Mouse (Mus musculus): Measurements from ENCODE around the gene Cdk2ap2. TPM values are rescaled to one million over a fixed set of nuclear protein-coding genes. Genes with fewer than 3 reads are reported as not detected.

Cdk2ap2 gene
- total RNA-seq, 2 experiments from 2014 or later = 44.8 to 126 TPM

DNA sequence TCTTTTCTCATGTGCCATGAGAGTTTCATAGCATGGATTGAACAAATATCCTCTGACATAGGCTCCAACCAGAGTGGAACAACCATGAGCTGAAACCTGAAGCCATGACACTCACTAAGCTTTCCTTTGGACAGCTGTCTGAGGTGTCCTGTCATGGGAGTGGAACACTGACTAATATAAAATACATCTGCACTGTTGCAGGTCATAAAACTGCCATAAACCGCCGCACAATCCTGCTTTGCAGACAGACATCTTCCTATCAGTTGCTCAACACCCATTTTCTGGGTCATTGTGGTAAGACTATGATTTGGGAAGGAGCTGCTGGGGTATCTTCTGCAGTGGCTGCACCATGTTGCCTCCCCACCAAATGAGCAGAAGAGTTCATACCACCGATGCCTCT, 4.2 kb upstream of the Cdk2ap2 start:
- ATAC-seq (replicated peaks; ENCODE audit: poor library complexity) = peak; percentile 6

DNA sequence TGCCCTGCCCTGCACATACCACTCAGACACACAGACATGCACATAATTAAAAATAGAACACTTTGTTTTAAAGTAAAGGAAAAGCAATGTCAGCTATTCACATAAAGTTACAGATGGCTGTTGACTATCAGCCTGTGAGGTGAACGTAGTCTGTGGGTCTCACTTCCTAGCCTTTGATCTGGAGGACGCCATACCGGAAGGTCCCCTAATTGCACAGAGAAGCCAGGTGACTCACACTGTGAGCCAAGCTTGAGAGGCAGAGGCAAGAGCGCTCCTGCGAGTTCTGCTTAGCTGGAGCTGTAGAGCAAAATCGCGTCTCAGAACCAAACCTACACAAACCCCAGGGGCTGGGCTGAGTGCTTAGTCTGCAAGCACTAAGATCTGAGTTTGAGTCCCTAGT, 3.2 kb upstream of the Cdk2ap2 start:
- no peak for ATAC-seq (replicated peaks; ENCODE audit: poor library complexity)

DNA sequence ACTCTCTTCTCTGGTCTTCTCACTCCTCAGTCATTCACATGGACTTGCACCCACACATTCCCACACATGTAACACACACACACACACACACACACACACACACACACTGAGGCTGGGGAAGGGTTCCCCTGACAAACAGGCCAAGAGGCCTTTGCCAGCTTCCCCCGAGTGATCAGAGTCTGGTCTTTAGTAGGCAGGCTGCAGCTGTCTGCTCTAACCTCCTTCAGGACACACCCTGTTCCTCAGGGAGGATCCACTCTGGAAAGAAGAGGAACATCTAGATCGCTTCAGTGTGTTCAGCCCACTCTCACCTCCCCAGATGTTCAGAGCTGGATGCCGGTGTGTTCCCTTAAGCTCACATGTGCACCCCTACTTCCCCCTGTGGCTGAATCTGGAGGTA, 2.6 kb upstream of the Cdk2ap2 start:
- ATAC-seq (replicated peaks; ENCODE audit: poor library complexity) = no peak

DNA sequence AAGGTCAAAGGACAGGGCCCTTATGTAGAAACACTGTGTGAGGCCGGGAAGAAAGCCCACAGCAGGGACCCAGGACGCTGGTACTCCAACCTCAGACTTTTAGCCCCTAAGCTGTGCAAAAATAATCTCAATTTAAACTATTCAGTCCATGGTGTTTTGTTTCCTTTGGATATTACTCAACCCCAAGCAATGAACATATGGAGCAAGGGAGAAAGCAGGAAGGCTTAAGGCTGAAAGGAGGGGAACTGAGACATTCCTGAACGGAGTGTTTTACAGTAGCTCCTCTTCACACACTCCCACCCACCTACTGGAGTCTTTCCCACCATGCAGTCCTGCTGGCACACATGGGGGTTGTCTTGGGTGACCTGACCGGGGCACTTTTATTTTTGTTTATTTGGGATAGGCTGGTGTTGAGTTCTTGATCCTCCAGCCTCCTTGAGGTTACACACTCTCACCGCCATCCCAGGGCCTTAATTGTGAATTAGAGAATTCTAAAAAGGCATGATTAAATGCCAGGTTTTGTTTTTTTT, 2.1 kb upstream of the Cdk2ap2 start:
- no peak for ATAC-seq (replicated peaks; ENCODE audit: poor library complexity)

DNA sequence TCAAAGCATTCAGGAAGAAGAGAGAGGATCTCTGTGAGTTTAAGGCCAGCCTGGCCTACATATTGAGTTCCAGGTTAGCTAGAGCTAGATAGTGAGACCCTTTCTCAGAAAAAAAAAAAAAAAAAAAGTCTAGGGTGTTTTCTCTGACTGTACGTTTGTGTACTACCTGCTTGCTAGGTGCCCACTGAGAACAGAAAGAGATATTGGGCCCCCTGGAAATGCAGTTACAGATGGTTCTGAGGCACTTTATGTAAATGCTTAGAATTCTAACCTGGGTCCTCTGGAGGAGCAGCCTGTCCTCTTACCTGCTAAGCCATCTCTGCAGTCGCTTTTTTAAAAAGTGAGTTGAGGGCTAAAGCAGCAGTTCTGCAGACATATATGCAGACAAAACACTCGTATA, 1.2 kb upstream of the Cdk2ap2 start:
- ATAC-seq (replicated peaks; ENCODE audit: poor library complexity) = no peak

DNA sequence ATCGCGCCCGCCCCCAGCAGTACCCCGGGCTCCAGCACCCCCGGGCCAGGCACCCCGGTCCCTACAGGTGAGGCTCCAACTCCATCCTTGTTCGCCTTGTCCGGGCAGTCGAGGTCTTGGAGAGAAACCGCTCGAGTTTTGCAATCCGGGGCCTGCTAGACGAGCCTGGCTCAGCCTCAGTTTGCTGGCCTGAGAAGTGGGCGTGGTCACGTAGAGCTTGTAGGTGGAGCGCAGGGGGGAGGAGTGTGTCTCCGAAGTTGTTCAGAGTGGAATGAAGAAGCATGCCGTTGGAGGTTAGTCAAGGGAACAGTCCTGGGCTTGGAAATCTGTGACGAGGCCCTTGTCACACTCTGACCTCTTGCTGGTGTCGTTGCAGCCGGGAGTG, 451 bp downstream of the Cdk2ap2 start:
- ATAC-seq (replicated peaks; ENCODE audit: poor library complexity) = peak; percentile 41

DNA sequence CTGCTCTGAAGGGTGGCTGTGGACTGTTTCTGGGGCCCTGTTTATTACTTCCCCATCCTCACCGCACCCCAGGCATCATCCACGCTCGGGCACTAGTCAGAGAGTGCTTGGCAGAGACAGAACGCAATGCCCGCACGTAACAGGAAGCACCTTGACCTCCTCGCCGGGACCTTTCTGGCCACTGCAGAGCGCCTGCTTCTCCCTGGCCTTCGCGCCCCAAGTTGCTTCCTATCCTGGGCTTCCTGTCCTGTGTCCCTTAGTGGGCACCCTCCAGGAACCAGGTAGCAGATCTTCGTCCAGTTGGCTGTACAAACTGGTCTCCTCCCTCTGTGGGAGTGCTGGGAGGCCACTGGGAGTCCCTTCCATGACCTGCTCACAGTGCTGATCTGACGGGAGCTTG, 1.4 kb downstream of the Cdk2ap2 start:
- no peak for ATAC-seq (replicated peaks; ENCODE audit: poor library complexity)

DNA sequence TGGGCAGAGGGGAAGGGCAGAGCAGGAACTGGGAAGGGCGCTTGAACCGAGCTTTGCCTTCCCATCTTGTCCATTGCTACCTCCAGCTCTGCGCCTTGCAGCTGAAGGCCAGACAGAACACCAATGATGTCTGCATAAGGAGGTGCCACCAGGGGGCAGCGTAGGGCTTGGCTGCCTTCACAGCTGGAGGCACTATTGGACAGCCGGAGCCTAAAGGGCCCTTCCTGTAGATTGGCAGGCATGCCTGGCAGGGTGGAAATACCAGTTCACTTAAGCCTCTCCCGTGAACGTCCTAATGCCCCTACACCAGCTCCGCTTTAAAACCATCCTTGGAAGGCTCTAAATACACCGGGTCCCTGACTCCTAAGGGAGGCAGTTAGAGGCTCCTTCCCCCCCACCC, 2.1 kb downstream of the Cdk2ap2 start:
- ATAC-seq (replicated peaks; ENCODE audit: poor library complexity) = peak; percentile 56

DNA sequence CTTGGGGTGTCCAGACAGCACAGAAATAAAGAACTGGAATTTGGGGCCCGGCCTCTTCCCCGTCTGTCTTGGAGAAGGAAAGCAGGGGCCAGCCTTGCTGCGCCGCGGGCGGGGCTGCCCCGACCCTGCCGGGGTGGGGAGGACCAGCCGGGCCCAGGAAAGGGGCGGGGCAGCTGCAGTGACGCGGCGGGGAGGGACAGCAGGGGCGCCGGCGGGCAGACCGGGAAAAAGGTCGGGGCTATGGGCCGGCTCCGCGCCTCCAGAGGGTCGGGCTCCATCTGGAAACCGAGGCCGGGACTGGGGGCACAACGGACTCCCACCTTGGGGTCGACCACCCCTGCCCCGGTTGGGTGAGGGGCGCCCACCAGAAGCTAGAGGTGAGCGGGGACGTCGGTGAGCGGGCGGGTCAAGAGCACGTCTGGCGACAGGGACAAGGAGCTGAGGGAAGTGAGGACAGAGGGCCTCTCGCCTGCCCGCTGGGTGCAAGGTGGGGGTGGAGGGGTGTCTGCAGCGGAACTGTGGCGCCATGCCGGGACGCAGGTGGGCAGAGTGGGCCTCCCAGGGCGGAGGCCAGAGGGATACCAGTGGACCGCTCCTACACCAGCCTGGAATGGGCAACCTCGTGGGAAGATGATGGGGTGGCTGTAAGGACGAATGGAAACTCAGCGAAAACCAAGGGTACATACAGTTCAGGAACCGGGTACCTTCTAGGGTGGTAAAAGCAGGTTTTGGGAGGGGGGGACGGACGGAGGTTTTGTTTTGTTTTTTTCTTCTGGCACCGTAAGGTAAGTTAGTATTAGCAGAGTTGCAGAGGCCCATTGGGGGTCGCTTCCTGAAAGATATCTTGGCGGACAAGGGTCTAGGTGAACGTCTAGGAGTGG, 3.1 kb downstream of the Cdk2ap2 start, which contains the start of gene Pitpnm1:
TSS of gene Pitpnm1 (plus strand) at position 162 of the 881 bp plus-strand sequence.
- no peak for ATAC-seq (replicated peaks; ENCODE audit: poor library complexity)

DNA sequence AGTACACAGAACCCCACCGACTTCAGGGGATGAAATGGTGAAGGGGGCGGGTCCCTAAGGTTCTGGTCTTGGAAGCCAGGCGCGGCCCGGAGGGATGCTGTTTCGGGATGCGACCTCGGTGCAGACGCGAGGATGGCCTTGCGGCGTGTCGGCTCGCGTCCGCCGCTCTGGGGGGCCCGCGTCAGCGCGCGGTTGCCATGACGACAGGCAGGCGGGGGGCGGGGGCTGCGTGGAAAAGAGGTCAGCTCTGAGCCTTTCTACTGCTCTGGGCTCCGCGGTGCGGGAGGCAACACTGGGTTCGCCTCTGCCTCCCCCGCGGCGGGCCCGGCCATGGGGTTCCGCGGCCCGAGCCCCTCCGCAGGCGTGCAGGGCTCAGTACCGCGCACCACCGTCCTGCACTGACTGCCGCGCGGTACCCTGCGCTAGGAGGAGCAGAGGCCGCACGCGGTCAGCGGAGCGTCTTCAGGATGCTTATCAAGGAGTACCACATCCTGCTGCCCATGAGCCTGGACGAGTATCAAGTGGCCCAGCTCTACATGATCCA, 3.8 kb downstream of the Cdk2ap2 start:
- ATAC-seq (replicated peaks; ENCODE audit: poor library complexity) = no peak

DNA sequence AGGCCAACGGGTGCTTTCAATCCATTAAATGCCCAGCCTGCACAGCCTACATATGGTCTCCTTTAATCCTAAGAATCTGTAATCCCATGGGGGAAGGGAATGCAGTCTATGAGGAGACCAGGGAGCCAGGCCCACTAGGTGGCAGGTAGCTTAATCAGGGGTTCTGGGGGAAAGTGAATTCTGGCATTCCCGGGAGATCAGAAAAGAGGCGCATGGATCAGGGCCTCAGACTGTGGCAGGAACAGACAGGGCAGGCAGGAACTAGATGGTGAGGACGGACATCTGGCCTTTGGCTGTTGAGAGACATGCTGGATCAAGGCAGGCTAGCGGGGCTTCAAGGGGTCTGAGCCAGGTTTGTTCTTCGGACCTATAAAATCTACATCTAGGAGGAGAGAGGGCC, 4.5 kb downstream of the Cdk2ap2 start:
- no peak for ATAC-seq (replicated peaks; ENCODE audit: poor library complexity)

DNA sequence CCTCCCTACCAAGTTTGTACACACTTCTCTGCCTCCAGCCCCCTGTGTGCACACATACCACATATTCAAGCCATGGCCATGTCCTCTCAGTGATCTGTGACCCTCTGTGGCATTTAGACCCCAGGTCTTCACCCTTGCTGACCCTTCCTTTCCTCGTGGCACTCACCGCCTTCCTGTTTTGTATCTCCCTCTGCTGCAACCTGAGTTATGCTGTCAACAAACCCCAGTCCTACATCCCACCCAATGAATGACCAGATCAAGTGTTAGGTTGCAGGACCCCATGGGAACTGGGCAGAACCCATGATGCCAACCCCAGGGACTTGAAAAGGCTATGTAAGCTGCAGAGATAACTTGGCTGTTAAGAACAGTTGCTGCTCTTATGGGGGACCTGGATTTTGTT, 5.1 kb downstream of the Cdk2ap2 start:
- no peak for ATAC-seq (replicated peaks; ENCODE audit: poor library complexity)

DNA sequence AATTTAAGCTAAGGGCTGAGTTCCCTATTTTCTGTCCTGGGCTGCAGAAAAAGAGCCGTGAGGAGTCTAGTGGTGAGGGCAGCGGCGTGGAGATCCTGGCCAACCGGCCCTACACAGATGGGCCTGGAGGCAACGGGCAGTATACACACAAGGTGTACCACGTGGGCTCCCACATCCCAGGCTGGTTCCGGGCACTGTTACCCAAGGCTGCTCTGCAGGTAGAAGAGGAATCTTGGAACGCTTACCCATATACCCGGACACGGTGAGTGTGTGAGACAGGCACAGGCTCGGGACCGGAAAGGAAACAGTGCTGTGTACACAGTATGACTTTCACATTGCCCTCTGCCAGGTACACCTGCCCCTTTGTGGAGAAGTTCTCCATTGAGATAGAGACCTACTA, 5.6 kb downstream of the Cdk2ap2 start:
- ATAC-seq (replicated peaks; ENCODE audit: poor library complexity) = no peak

DNA sequence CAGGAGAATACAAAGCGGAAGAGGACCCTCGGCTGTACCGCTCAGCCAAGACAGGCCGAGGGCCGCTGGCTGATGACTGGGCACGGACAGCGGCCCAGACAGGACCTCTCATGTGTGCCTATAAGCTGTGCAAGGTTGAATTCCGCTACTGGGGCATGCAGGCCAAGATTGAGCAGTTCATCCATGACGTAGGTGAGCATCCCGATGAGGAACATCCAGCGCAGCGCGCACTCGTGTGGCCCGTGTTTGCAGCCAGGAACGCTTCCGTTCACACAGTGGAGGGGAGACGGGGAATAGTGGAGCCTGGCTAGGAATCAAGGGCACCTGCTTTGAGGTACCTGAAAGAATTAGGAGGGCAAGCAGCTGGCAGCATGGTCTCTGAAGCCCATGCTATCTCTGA, 6.3 kb downstream of the Cdk2ap2 start:
- ATAC-seq (replicated peaks; ENCODE audit: poor library complexity) = no peak

DNA sequence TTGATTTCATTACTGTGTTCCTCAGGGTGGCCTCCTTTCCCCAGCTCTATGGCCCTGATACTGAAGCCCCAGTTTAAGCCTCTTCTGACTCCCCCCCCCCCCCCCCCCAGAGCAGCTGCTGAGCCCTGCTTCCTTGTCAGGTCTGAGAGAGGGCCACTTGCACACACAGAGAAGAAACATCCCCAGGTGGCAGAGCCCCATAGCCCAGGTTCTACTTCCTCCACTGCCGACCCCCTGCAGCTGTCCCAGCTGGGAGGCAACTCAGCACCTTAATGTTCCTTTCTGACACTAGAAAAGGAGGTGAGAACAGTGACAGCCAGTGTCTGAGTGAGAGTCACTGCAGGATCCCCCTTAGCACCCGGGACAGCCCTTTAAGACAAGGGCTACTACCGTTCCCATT, 6.8 kb downstream of the Cdk2ap2 start:
- no peak for ATAC-seq (replicated peaks; ENCODE audit: poor library complexity)

DNA sequence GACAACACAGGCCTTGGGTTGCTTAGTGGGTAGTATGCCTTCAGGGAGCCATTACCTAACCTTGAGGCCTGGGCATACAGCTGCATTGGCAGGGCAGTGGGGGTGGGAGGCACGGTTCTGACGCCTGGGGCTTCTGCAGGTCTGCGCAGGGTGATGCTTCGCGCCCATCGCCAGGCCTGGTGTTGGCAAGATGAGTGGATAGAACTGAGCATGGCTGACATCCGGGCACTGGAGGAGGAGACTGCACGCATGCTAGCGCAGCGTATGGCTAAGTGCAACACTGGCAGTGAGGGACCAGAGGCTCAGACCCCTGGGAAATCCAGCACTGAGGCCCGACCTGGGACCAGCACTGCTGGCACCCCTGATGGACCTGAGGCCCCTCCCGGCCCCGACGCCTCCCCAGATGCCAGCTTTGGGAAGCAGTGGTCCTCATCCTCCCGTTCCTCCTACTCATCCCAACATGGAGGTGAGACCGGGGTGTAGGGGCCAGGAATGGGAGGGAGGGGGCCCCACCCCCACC, 7.8 kb downstream of the Cdk2ap2 start:
- ATAC-seq (replicated peaks; ENCODE audit: poor library complexity) = no peak

DNA sequence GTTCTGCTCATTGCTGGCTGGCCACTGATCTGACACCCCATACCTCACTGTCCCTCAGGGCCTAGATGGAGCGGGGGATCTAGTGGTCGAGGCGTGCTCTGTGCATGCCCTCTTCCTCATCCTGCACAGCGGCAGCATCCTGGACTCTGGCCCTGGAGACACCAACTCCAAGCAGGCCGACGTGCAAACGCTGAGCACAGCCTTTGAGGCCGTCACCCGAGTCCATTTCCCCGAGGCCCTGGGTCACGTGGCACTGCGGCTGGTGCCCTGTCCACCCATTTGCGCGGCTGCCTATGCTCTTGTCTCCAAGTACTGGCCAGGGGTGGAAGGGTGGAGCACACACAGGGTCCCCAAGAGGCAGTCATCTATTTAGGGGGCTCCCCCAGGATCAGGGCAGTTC, 9.7 kb downstream of the Cdk2ap2 start:
- no peak for ATAC-seq (replicated peaks; ENCODE audit: poor library complexity)

DNA sequence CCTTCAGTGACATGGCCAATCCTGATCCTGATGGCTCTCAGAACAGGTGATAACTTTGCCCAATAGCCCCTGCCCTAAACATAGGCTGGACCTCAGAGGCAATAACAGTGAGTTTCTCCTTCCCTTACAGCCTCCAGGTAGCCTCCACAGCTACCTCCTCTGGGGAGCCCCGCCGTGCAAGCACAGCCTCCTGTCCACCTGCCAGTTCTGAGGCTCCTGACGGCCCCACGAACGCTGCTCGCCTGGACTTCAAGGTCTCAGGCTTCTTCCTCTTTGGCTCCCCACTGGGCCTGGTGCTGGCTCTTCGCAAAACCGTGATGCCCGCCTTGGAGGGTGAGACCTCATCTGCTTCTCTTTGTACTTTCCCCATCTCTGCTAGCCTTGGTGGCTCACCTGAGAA, 11.6 kb downstream of the Cdk2ap2 start:
- no peak for ATAC-seq (replicated peaks; ENCODE audit: poor library complexity)

DNA sequence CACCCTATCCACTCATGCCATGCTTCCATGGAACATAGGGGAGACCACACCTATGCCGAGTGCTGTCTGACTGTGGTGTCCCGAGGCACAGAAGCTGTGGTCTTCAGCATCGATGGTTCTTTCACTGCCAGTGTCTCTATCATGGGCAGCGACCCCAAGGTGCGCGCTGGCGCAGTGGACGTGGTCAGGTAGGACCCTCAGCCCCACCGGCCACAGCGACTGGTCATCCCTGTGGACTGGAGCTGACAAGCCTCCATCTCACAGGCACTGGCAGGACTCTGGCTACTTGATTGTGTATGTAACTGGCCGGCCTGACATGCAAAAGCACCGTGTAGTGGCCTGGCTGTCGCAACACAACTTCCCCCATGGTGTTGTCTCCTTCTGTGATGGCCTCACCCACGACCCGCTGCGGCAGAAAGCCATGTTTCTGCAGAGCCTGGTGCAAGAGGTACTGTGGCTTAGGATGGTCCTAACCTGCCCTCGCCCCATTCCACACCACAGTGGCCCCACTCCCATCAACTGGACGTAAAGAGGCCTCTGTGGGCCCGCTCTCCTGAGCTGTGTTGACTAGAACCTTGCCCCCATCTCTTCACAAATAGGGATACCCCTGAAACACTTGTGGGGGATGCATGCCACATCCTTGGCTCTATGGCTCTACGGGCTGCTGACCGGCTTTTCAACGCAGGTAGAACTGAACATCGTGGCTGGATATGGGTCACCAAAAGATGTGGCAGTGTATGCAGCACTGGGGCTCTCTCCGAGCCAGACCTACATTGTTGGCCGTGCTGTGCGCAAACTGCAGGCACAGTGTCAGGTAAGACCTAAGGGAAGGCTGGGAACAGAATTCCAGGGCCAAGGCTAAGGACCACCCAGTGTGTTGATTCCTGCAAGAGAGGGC, 15.3 kb downstream of the Cdk2ap2 start:
- ATAC-seq (replicated peaks; ENCODE audit: poor library complexity) = 0 out of 2 replicates have a peak, but pooled peaks have one; percentile 7

DNA sequence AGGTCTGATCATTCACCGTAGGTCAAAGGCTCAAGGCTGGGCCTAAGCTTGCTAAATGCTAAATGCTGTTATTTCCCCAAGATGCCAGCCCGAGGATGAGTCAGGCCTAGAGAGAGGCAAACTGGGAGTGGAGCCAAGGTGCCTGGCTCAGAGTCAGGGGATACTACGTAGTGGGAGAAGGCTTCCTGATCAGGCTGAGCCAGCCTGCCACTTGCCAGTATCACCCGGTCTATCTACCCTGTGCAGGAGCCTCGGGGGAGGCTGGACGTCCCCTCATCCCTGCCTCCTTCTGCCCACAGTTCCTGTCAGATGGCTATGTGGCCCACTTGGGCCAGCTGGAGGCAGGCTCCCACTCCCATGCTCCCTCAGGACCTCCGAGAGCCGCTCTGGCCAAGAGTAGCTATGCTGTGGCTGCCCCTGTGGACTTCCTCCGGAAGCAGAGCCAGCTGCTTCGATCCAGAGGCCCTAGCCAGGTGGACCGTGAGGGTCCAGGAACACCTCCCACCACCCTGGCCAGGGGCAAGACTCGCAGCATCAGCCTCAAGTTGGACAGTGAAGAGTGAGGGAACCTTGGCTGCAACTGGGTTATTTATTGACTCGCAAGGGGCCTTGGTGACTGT, 16.3 kb downstream of the Cdk2ap2 start:
- peak; percentile 92 for ATAC-seq (replicated peaks; ENCODE audit: poor library complexity)

DNA sequence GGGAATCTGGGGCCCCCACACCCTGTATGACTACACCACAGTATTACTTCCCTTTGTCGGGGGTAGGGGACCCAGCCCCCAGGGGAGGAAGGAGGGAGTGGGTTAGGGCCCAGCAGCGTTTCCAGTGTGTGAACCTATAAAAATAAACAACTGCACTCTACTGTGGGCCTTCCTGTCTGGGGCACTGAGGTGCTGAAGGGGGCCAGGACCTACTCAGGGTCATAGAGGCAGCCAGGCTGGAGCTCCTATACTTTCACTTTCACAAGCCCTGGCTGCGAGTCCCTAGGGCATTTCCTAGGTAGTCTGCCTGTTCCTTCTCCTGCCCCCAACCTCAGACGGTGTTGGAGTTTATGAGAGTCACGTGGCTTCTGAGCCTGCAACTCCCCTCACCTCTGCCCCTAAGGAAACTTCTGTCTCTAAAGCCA, 16.8 kb downstream of the Cdk2ap2 start:
- ATAC-seq (replicated peaks; ENCODE audit: poor library complexity) = peak; percentile 35
